Mouse (Mus musculus) liver, adult 2 months (tissue): ENCODE data around the gene Tssc4. TPM values are rescaled to one million over a fixed set of nuclear protein-coding genes. Genes with fewer than 3 reads are reported as not detected.

ENCODE experiments used
- DNase-seq: peaks from one replicate; pipeline ENCODE4 v3.0.0-alpha.2; 2011; ENCODE audit warnings: low read depth, low spot score; ENCODE audit errors: extremely low read depth
- H3K27ac ChIP-seq: fragments of 200-500 bp; replicated peaks from 2 replicates; pipeline ENCODE4 v1.5.1; 2012; ENCODE audit warnings: low read depth, mild to moderate bottlenecking, control low read depth, inconsistent platforms, low read length; ENCODE audit not compliant: insufficient read depth
- H3K27me3 ChIP-seq: fragments of 200-500 bp; 2 replicates; pipeline ENCODE4 v1.6.1; 2012; ENCODE audit warnings: mild to moderate bottlenecking, moderate library complexity, low read length, inconsistent platforms; ENCODE audit not compliant: control insufficient read depth, insufficient read depth
- H3K36me3 ChIP-seq: fragments of 200-500 bp; 2 replicates; pipeline ENCODE4 v1.6.1; 2012; ENCODE audit warnings: low read length, inconsistent platforms; ENCODE audit not compliant: control insufficient read depth, insufficient read depth
- H3K4me1 ChIP-seq: fragments of 200-500 bp; 2 replicates; pipeline ENCODE4 v1.6.1; 2011; ENCODE audit warnings: low read length; ENCODE audit not compliant: control insufficient read depth, insufficient read depth
- H3K4me3 ChIP-seq: fragments of 200-500 bp; 2 replicates; pipeline ENCODE4 v1.5.1; 2011; ENCODE audit warnings: low read depth, mild to moderate bottlenecking, control low read depth, low read length, moderate library complexity; ENCODE audit not compliant: insufficient read depth
- H3K79me2 ChIP-seq: fragments of 200-500 bp; 2 replicates; pipeline ENCODE4 v1.6.1; 2012; ENCODE audit warnings: inconsistent platforms, mild to moderate bottlenecking, low read length, moderate library complexity; ENCODE audit not compliant: control insufficient read depth, insufficient read depth
- H3K9ac ChIP-seq: fragments of 200-500 bp; 2 replicates; pipeline ENCODE4 v1.6.1; 2012; ENCODE audit warnings: low read depth, mild to moderate bottlenecking, control low read depth, inconsistent platforms, low read length
- CTCF ChIP-seq: fragments of 200-500 bp; IDR thresholded peaks from 2 replicates; pipeline ENCODE4 v1.5.1; 2011; ENCODE audit warnings: low read depth, low read length, control low read depth
- POLR2A ChIP-seq: fragments of 200-500 bp; IDR thresholded peaks from 2 replicates; pipeline ENCODE4 v1.6.1; 2011; ENCODE audit warnings: low read length, control low read depth; ENCODE audit not compliant: insufficient read depth; ENCODE audit errors: extremely low read depth
- WGBS: fragments of 180-500 bp; shearing (Covaris S2); methylation state at CpG from one replicate; pipeline ENCODE4 v1.1.7; 2018; 5-methylcytosine and 5-hydroxymethylcytosine counted together
- polyA plus RNA-seq: library from polyadenylated mRNA; depleted of rRNA; stranded (reverse); fragments of >200 nt; gene quantifications from 2 replicates; pipeline ENCODE4 v1.2.3, GENCODE M21; 2012
- total RNA-seq: library from RNA; depleted of rRNA; stranded (reverse); fragments of >200 nt; gene quantifications from 2 replicates; pipeline ENCODE4 v1.2.3, GENCODE M21; 2014

The Tssc4 gene
- total and polyA plus RNA-seq, 2 experiments = 11.9 to 47.7 TPM

- no peak for DNase-seq
- 90% methylated on average over 5 of the region's 5 CpGs for WGBS
- no peaks in the 10 kb centered on the region for H3K36me3 ChIP-seq
- TF ChIP-seq POLR2A (no peak), CTCF (no peak)
- H3K27me3 ChIP-seq = no peaks in the 10 kb centered on the region
- H3K9ac ChIP-seq = no peak overlapping the region
- peaks cover 19% of the 10 kb centered on the region for H3K4me1 ChIP-seq
- H3K27ac ChIP-seq = no peak overlapping the region
- no peak overlapping the region for H3K4me3 ChIP-seq
- no peaks in the 10 kb centered on the region for H3K79me2 ChIP-seq
Observed at GRCm38 (mm10) chr7:143072605-143073004, 3.6 kb downstream of the Tssc4 start.

DNA sequence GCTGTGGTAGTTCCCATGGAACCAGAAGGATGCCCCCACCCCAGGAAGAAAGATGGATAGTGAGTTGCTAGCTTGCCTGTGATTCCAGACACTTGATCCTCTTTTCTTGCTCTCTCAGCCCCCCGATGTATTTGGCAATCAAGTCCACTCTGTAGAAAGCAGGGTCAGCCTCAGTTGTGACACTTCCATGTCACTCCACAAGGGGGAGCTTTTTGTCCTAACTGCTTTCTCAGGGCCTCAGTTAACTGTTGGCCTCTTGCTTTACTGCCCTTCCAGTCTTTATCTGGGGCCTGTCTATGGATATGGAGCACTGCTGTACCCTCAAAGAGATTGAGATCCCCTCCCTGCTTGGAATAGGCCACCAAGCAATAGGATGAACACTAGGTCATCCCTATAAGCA, 4.0 kb downstream of the Tssc4 start:
- Histone ChIP-seq H3K27ac (no peak overlapping the region), H3K36me3 (no peaks in the 10 kb centered on the region), H3K9ac (no peak overlapping the region), H3K4me1 (peaks cover 21% of the 10 kb centered on the region), H3K27me3 (no peaks in the 10 kb centered on the region), H3K79me2 (no peaks in the 10 kb centered on the region), H3K4me3 (no peak overlapping the region)
- WGBS = 52% methylated on average over 1 of the region's 1 CpGs
- TF ChIP-seq CTCF = peak; percentile 47; the same call in 1 of the 2 replicates
- TF ChIP-seq POLR2A = no peak
- peak; percentile 50 for DNase-seq

DNA sequence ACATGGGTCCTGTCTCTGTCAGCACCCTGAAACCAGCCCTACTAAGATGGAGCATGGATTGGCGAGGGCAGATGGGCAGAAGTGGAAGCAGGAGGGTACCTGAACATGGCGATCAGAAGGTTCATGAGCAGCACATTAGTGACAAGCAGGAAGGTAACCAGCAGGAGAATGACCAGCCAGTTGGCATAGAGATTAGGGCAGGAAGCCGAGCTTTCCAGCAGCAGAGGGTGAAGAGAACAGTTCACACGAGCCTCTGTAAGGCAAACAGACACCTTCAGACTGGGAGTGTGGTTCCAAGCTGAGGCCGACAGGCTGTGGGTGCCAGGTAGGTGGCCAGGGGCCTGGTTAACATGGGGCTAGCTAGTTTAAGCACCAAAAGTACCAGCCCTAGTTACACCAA, 6.3 kb downstream of the Tssc4 start:
- peaks cover 20% of the 10 kb centered on the region for H3K4me1 ChIP-seq
- no peak overlapping the region for H3K4me3 ChIP-seq
- H3K79me2 ChIP-seq = no peaks in the 10 kb centered on the region
- H3K27ac ChIP-seq = no peak overlapping the region
- DNase-seq = peak; percentile 67
- TF ChIP-seq POLR2A (no peak), CTCF (no peak)
- WGBS = 47% methylated on average over 5 of the region's 5 CpGs
- H3K27me3 ChIP-seq = no peaks in the 10 kb centered on the region
- H3K9ac ChIP-seq = no peak overlapping the region
- H3K36me3 ChIP-seq = no peaks in the 10 kb centered on the region

GRCm38 (mm10) chr7:143077351-143077750, 8.3 kb downstream of the Tssc4 start:
- peak; percentile 77 for DNase-seq
- WGBS = 53% methylated on average over 2 of the region's 2 CpGs
- H3K4me1 ChIP-seq = peaks cover 19% of the 10 kb centered on the region
- no peaks in the 10 kb centered on the region for H3K36me3 ChIP-seq
- H3K79me2 ChIP-seq = no peaks in the 10 kb centered on the region
- H3K27ac ChIP-seq = no peak overlapping the region
- no peak for TF ChIP-seq POLR2A
- no peak for TF ChIP-seq CTCF
- H3K27me3 ChIP-seq = no peaks in the 10 kb centered on the region
- no peak overlapping the region for H3K4me3 ChIP-seq
- H3K9ac ChIP-seq = no peak overlapping the region

GRCm38 (mm10) chr7:143082024-143082423, 13.0 kb downstream of the Tssc4 start:
- 69% methylated on average over 6 of the region's 6 CpGs for WGBS
- no peak for DNase-seq
- H3K9ac ChIP-seq = no peak overlapping the region
- H3K79me2 ChIP-seq = no peaks in the 10 kb centered on the region
- no peak overlapping the region for H3K27ac ChIP-seq
- H3K4me3 ChIP-seq = no peak overlapping the region
- H3K4me1 ChIP-seq = peaks cover 19% of the 10 kb centered on the region
- no peaks in the 10 kb centered on the region for H3K27me3 ChIP-seq
- no peaks in the 10 kb centered on the region for H3K36me3 ChIP-seq
- no peak for TF ChIP-seq CTCF
- TF ChIP-seq POLR2A = no peak

GRCm38 (mm10) chr7:143083708-143084107, 14.7 kb downstream of the Tssc4 start:
- 80% methylated on average over 2 of the region's 2 CpGs for WGBS
- TF ChIP-seq POLR2A = no peak
- TF ChIP-seq CTCF = no peak

More at GRCm38 (mm10) chr7:143083708-143084107, 14.7 kb downstream of the Tssc4 start:
- H3K79me2 ChIP-seq = no peaks in the 10 kb centered on the region
- no peak overlapping the region for H3K27ac ChIP-seq
- H3K36me3 ChIP-seq = no peaks in the 10 kb centered on the region
- H3K27me3 ChIP-seq = no peaks in the 10 kb centered on the region
- peaks cover 11% of the 10 kb centered on the region; the same call in 1 of the 2 replicates for H3K4me1 ChIP-seq
- no peak overlapping the region for H3K9ac ChIP-seq
- no peak overlapping the region for H3K4me3 ChIP-seq
- DNase-seq = no peak
